Mouse (Mus musculus) forebrain, postnatal 0 days (tissue): ENCODE data around the gene Rcn3. TPM values are rescaled to one million over a fixed set of nuclear protein-coding genes. Genes with fewer than 3 reads are reported as not detected.

Source experiments
- ATAC-seq: fragments of 200-750 bp; cut with Nextera tagmentation; 2 replicates; pipeline ENCODE4 v1.8.0; 2017; ENCODE audit warnings: mild to moderate bottlenecking, moderate library complexity
- DNase-seq: peaks from one replicate; pipeline ENCODE4 v3.0.0-alpha.2; 2015
- H3K27ac ChIP-seq: fragments of 300-500 bp; sonication (generic); 2 replicates; pipeline ENCODE4 v1.5.1; 2014; ENCODE audit warnings: low read depth, mild to moderate bottlenecking, antibody characterized with exemption, low read length, moderate library complexity, mixed read lengths
- H3K27me3 ChIP-seq: fragments of 300-500 bp; sonication (generic); 2 replicates; pipeline ENCODE4 v1.6.1; 2014; ENCODE audit warnings: mild to moderate bottlenecking, low read length, mixed read lengths; ENCODE audit not compliant: insufficient read depth
- H3K36me3 ChIP-seq: fragments of 300-500 bp; sonication (generic); 2 replicates; pipeline ENCODE4 v1.6.1; 2014; ENCODE audit warnings: mild to moderate bottlenecking, moderate library complexity; ENCODE audit not compliant: insufficient read depth
- H3K4me1 ChIP-seq: fragments of 300-500 bp; sonication (generic); 2 replicates; pipeline ENCODE4 v1.6.1; 2014; ENCODE audit warnings: antibody characterized with exemption; ENCODE audit not compliant: insufficient read depth
- H3K4me2 ChIP-seq: fragments of 300-500 bp; sonication (generic); 2 replicates; pipeline ENCODE4 v1.6.1; 2014; ENCODE audit warnings: low read depth, mild to moderate bottlenecking, moderate library complexity
- H3K4me3 ChIP-seq: fragments of 300-500 bp; sonication (generic); 2 replicates; pipeline ENCODE4 v1.5.1; 2014; ENCODE audit warnings: low read depth, low read length, mixed read lengths
- H3K9ac ChIP-seq: fragments of 300-500 bp; sonication (generic); 2 replicates; pipeline ENCODE4 v1.6.1; 2014; ENCODE audit warnings: mild to moderate bottlenecking
- H3K9me3 ChIP-seq: fragments of 300-500 bp; sonication (generic); 2 replicates; pipeline ENCODE4 v1.6.1; 2016; ENCODE audit warnings: low read length
- CTCF ChIP-seq: sonication (generic); IDR thresholded peaks from 2 replicates; pipeline ENCODE4 v1.5.1; 2016; ENCODE audit warnings: antibody characterized with exemption, control low read depth, low read depth
- WGBS: fragments of 180-500 bp; shearing (Covaris S2); extraction: QIAGEN DNeasy Blood & Tissue Kit; methylation state at CpG from one replicate; pipeline ENCODE4 v1.1.7; 2014; 5-methylcytosine and 5-hydroxymethylcytosine counted together
- polyA plus RNA-seq: library from polyadenylated mRNA; unstranded; fragments of >200 nt; fragmentation: Nextera tagmentation; extraction: Ambion mirVana; gene quantifications from 2 replicates; pipeline ENCODE4 v1.2.1, GENCODE M21; 2015
- total RNA-seq: library from RNA; depleted of rRNA; stranded (reverse); fragments of >200 nt; gene quantifications from 2 replicates; pipeline ENCODE4 v1.2.3, GENCODE M21; 2014

Rcn3 gene
- total and polyA plus RNA-seq, 2 experiments from 2014 or later = 32.6 to 43.8 TPM

DNA sequence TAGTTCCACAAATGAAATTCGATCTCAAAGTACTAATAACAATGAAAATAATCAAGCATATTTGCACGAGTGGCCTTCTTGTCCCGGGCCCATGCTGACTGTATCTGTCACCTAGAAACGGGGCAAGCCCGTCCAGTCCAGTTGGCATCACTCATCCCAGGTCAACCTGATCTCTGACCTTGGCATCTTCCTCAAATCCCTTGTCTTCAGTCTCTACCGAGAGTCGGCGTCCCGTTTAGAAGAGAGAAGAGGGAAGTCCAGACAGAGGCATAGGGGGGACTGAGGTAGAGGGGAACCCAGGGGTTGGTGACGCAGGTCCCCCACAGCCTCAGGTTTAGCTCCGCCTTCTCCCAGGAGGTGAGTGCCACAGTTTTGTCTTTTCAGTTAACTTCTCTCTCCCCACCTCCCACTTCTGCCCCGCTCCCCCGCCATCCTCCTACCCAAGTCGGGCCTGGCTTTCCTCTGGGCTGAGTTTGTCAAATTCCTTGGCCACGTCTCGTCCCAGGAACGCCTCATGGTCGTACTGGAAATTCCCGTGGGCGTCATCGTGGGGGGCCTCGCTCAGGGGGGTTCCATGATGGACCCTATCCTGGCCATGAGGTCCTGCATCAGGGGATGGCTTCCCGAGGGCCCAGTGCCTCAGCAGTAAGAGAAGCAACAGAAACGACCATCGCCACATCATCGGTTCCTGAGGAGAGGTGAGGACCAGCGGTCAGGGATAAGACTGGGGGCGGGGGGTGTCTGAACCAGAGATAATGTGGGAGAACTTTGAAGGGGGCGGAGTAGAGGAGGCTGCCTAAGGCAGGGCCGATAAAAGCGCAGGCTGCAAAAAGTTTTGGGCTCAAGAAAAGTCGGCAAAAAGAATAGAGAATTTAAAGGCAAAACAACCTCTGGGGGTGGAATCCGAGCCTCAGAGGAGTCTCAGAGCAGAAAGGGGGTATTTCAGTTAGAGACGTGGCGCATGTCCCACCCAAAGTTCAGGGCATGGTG lies 725 bp downstream of the Rcn3 start:
- H3K4me2 ChIP-seq = peak overlapping the region; percentile 62
- H3K4me3 ChIP-seq = peak overlapping the region; percentile 38
- DNase-seq (no peak), ATAC-seq (peak; percentile 23)
- H3K9ac ChIP-seq = peak overlapping the region; percentile 25; the same call in 1 of the 2 replicates
- no peak for TF ChIP-seq CTCF
- 15% methylated on average over 35 of the region's 35 CpGs for WGBS
- no peak overlapping the region for H3K27ac ChIP-seq
- no peaks in the 10 kb centered on the region for H3K9me3 ChIP-seq
- H3K4me1 ChIP-seq = no peaks in the 10 kb centered on the region
- 0 out of 2 replicates have a peak, but pooled peaks cover 6% of the 10 kb centered on the region for H3K36me3 ChIP-seq
- H3K27me3 ChIP-seq = no peaks in the 10 kb centered on the region

DNA sequence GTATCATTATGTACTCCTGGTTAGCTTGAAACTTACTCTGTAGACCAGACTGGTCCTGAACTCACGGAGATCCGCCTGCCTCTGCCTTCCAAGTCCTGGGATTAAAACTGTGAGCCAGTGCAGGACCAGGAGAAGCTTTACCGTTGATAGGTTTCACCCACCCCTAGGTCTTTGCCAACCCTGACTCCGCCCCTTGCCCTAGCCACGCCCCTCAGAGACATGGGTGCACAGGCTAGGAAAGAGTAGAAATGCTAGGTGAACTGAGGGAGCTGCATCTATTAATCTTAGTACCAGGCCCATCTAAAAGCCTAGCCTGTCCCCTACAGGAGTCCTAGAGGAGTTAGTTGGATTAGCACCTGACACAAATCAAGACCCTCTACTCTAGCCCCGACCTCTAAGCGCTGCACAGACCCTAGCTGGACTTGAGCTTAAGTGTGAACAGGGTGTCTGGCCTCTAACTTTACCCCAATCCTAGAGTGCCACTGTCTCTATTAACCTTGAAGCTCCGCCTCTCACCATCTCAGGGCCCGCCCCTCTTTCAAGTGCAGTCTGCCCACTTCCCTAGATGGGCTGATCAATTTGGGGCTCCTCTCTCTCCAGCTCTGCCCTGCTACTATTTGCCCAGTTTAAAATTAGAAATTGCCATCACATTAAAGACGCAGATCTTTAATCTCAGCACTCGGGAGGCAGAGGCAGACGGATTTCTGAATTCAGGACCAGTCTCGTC lies 1.6 kb downstream of the Rcn3 start:
- no peak for ATAC-seq
- no peak for DNase-seq
- no peaks in the 10 kb centered on the region for H3K4me1 ChIP-seq
- H3K27ac ChIP-seq = no peak overlapping the region
- no peak overlapping the region for H3K4me3 ChIP-seq
- H3K4me2 ChIP-seq = peak overlapping the region; percentile 62; the same call in 1 of the 2 replicates
- no peaks in the 10 kb centered on the region for H3K9me3 ChIP-seq
- no peaks in the 10 kb centered on the region for H3K27me3 ChIP-seq
- 0 out of 2 replicates have a peak, but pooled peaks cover 6% of the 10 kb centered on the region for H3K36me3 ChIP-seq
- no peak overlapping the region for H3K9ac ChIP-seq
- WGBS = 82% methylated on average over 13 of the region's 13 CpGs
- TF ChIP-seq CTCF = no peak

DNA sequence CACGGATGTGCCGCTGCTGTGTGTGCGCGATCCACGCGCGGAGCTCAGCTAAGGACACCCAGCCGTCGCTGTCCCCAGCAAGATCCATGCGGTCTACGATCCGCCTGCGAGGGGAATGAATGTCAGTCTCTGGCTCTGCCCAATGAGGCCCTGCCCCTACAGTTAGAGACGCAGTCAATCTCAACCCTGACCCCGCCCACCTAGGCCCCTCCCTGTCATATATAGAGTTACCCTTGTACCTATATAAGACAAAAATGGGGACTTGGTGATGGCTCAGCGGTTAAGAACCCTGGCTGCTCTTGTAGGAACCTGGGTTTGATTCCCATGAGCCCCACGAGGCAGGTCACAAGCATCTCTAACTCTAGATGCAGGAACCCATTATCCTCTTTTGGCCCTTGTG lies 3.4 kb downstream of the Rcn3 start:
- Histone ChIP-seq H3K4me2 (no peak overlapping the region), H3K4me1 (no peaks in the 10 kb centered on the region), H3K36me3 (0 out of 2 replicates have a peak, but pooled peaks cover 12% of the 10 kb centered on the region), H3K27ac (no peak overlapping the region), H3K9me3 (no peaks in the 10 kb centered on the region), H3K27me3 (no peaks in the 10 kb centered on the region), H3K9ac (no peak overlapping the region), H3K4me3 (no peak overlapping the region)
- DNase-seq = no peak
- WGBS = 97% methylated on average over 17 of the region's 17 CpGs
- no peak for TF ChIP-seq CTCF
- no peak for ATAC-seq

DNA sequence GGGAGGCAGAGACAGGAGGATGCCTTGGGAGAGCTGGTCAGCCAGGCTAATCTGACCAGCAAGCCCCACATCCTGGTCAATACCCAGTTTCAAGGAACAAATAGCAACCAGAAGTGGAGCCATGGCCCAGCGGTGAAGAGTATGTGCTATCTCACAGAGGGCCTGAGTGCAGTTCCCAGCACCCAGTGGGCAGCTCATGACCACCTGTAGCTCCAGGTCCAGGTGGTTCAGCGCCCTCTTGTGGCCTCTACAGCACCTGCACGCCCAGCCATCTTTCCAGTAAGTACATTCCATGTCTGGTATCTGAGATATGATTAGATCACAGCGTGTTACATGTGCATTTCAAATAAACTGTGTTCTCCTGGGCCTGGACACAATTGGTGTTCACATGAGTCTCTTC lies 5.9 kb downstream of the Rcn3 start:
- DNase-seq (no peak), ATAC-seq (no peak)
- Histone ChIP-seq H3K9me3 (no peaks in the 10 kb centered on the region), H3K4me1 (no peaks in the 10 kb centered on the region), H3K4me3 (no peak overlapping the region), H3K36me3 (0 out of 2 replicates have a peak, but pooled peaks cover 12% of the 10 kb centered on the region), H3K9ac (no peak overlapping the region), H3K27me3 (no peaks in the 10 kb centered on the region), H3K27ac (no peak overlapping the region), H3K4me2 (no peak overlapping the region)
- 79% methylated on average over 4 of the region's 4 CpGs for WGBS
- peak; percentile 20; the same call in 1 of the 2 replicates for TF ChIP-seq CTCF

DNA sequence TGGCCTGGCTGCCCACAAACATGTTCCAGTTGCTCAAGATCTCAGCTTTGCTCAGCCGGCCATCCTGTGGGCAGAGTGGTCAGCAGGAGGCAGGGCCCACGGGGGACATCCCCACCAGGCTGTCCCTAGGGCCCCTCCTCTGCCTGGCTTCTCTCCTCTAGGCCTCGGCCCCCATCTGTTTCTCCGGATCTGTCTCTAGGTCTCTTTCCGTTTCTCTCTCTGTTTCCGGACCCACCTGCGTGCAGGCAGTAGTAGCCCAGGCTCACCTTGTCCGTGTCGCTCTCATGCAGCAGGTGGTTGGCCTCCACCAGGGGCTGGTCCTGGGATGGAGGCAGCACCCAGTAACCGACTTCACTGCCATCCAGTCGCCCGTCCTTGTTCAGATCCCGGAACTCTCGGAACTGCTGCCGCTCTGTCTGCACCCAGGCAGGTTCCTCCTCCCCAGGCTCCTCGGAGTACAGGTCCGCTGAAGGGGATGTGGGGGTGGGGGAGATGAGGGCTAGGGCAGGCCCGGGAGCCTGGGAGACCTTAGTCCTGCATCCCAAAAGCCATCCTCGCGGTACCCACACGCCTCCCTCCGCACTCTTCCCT lies 8.6 kb downstream of the Rcn3 start:
- no peak for DNase-seq
- Histone ChIP-seq H3K27ac (no peak overlapping the region), H3K9ac (no peak overlapping the region), H3K27me3 (no peaks in the 10 kb centered on the region), H3K4me1 (no peaks in the 10 kb centered on the region), H3K36me3 (0 out of 2 replicates have a peak, but pooled peaks cover 12% of the 10 kb centered on the region), H3K4me3 (no peak overlapping the region), H3K9me3 (no peaks in the 10 kb centered on the region), H3K4me2 (no peak overlapping the region)
- no peak for ATAC-seq
- WGBS = 88% methylated on average over 22 of the region's 22 CpGs
- TF ChIP-seq CTCF = no peak

DNA sequence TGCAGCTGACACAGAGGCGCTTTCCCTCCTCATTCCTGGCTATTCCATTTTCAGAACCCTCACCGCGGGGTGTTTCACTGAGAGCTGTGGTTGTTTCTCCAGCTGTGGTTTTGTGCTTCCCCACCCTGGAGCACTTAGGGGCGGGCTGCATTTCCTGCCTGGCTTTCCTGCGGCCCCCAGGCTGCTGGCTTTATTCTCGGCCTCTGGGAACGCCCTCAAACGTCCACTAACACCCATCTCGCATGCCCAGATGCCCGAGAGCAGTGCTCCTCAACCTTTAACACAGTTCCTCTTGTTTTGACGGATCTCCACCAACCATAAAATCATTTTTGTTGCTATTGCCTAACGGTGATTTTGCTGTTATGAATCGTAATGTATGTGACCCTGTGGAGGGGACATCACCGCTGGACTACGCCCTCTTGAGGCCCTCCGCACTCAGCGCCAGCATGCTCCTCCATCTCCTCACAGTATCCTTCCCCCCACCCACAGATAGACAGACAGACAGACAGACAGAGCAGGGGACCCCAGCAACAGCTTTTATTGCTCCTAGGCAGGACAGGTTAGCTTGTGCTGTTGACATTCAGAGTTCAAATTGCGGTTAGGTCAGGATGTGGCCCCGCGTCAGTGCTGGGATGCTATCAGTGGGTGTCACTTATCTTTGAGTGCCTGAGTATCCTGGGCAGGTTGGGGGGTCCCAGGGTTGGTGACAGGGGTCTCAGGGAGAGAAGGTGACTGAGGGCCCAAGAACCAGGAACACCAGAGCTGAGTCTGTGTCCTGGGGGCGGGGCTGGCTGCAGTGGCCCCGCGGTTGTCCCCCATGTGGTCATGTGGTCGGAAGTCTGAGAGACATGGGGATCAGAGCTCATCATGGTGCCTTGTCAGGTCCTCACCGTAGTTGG lies 9.4 kb downstream of the Rcn3 start:
- ATAC-seq (no peak), DNase-seq (no peak)
- H3K9ac ChIP-seq = no peak overlapping the region
- 75% methylated on average over 25 of the region's 25 CpGs for WGBS
- H3K4me1 ChIP-seq = no peaks in the 10 kb centered on the region
- no peak overlapping the region for H3K27ac ChIP-seq
- H3K9me3 ChIP-seq = no peaks in the 10 kb centered on the region
- no peak overlapping the region for H3K4me3 ChIP-seq
- H3K27me3 ChIP-seq = no peaks in the 10 kb centered on the region
- no peak for TF ChIP-seq CTCF
- no peak overlapping the region for H3K4me2 ChIP-seq
- H3K36me3 ChIP-seq = peaks cover 15% of the 10 kb centered on the region; the same call in 1 of the 2 replicates
